ENCODE assay signal across 10 mouse cellular contexts in genomic region chr11:85834386-85834931, GRCm38 (mm10). TPM values are rescaled to one million over a fixed set of nuclear protein-coding genes. Genes with fewer than 3 reads are reported as not detected.
DNase-seq lines count a peak whose midpoint lies in the region; ATAC-seq and TF ChIP-seq lines count a peak whose summit lies in the region.
"Had no signal": no experiment of that assay in that cellular context is flagged by ENCODE, and none has a peak within 500 bp of the region (broad histone marks: within the 10 kb centered on the region; RNA-seq: fewer than 3 reads in every experiment).

No protein-coding gene starts in this region.

- no peak for TF ChIP-seq CTCF in liver, adult 2 months (IDR thresholded peaks at IDR 0.05; ENCODE audit: low read depth, low read length)

- no peak for ATAC-seq in embryonic facial prominence, embryonic 15.5 days (ENCODE audit: insufficient number of reproducible peaks, low FRiP score, low TSS enrichment, low read depth)
- ATAC-seq in neural tube, embryonic 11.5 days (ENCODE audit: insufficient read depth, low FRiP score, low TSS enrichment), result no peak
- ATAC-seq: Patski had no signal

- peak overlapping the region; percentile 81 for H3K4me2 ChIP-seq in embryonic facial prominence, embryonic 15.5 days (replicated peaks)
- peak overlapping the region; percentile 31 for H3K4me2 ChIP-seq in neural tube, embryonic 11.5 days (ENCODE audit: low read depth)

- no peaks in the 10 kb centered on the region for H3K9me3 ChIP-seq in embryonic facial prominence, embryonic 15.5 days (replicated peaks)
- H3K9me3 ChIP-seq in neural tube, embryonic 11.5 days (ENCODE audit: control insufficient read depth, low read length), result no peaks in the 10 kb centered on the region

- H3K27me3 ChIP-seq in liver, adult 2 months (ENCODE audit: control insufficient read depth, insufficient read depth, low read length), result peaks cover 39% of the 10 kb centered on the region
- H3K27me3 ChIP-seq in embryonic facial prominence, embryonic 15.5 days, result peaks cover 65% of the 10 kb centered on the region
- peaks cover 98% of the 10 kb centered on the region for H3K27me3 ChIP-seq in neural tube, embryonic 11.5 days (ENCODE audit: control insufficient read depth, insufficient read depth, low read length)
- H3K27me3 ChIP-seq: Patski had no signal

- TF ChIP-seq POLR2A in liver, adult 2 months (IDR thresholded peaks at IDR 0.05; ENCODE audit: extremely low read depth, insufficient read depth, low read length), result no peak

- no peaks in the 10 kb centered on the region for H3K4me1 ChIP-seq in liver, adult 2 months (ENCODE audit: control insufficient read depth, insufficient read depth, low read length)
- H3K4me1 ChIP-seq in embryonic facial prominence, embryonic 15.5 days, result peaks cover 62% of the 10 kb centered on the region
- peaks cover 34% of the 10 kb centered on the region for H3K4me1 ChIP-seq in neural tube, embryonic 11.5 days (ENCODE audit: control insufficient read depth, insufficient read depth, low read length)

- H3K9ac ChIP-seq in liver, adult 2 months (ENCODE audit: low read depth, low read length), result peak overlapping the region; percentile 38
- peak overlapping the region; percentile 80 for H3K9ac ChIP-seq in embryonic facial prominence, embryonic 15.5 days
- no peak overlapping the region for H3K9ac ChIP-seq in neural tube, embryonic 11.5 days (ENCODE audit: low read length)

- 17% methylated on average over 17 of the region's 17 CpGs for WGBS in liver, adult 2 months
- 13% methylated on average over 17 of the region's 17 CpGs for WGBS in embryonic facial prominence, embryonic 15.5 days
- under 1% methylated on average over 16 of the region's 17 CpGs for WGBS in neural tube, embryonic 11.5 days

- H3K4me3 ChIP-seq in liver, adult 2 months (ENCODE audit: insufficient read depth, low read depth, low read length), result peak overlapping the region; percentile 58
- H3K4me3 ChIP-seq in embryonic facial prominence, embryonic 15.5 days (replicated peaks), result peak overlapping the region; percentile 67
- H3K4me3 ChIP-seq in neural tube, embryonic 11.5 days (ENCODE audit: low read depth, low read length), result peak overlapping the region; percentile 46

- no peaks in the 10 kb centered on the region for H3K79me2 ChIP-seq in liver, adult 2 months (ENCODE audit: control insufficient read depth, insufficient read depth, low read length)

- DNase-seq in liver, adult 2 months (ENCODE audit: extremely low read depth, low read depth, low spot score), result no peak
- DNase-seq in liver (no peak), adipocyte (ENCODE audit: low spot score) (no peak)
- DNase-seq in kidney, adult 9 months, result peak; percentile 32
- peak; percentile 47 for DNase-seq in neural tube, embryonic 11.5 days (ENCODE audit: low spot score)
- no peak for DNase-seq in right cerebral cortex, postnatal 4 days
- DNase-seq in gastrocnemius, adult 18-20 months (ENCODE audit: low spot score), result no peak

- H3K27ac ChIP-seq in liver, adult 2 months (replicated peaks; ENCODE audit: insufficient read depth, low read depth, low read length), result 0 out of 2 replicates have a peak overlapping the region, but pooled peaks have one; percentile 3
- H3K27ac ChIP-seq in embryonic facial prominence, embryonic 15.5 days (replicated peaks), result peak overlapping the region; percentile 89
- no peak overlapping the region for H3K27ac ChIP-seq in neural tube, embryonic 11.5 days (ENCODE audit: low read depth, low read length)

- no peaks in the 10 kb centered on the region for H3K36me3 ChIP-seq in liver, adult 2 months (ENCODE audit: control insufficient read depth, insufficient read depth, low read length)
- no peaks in the 10 kb centered on the region for H3K36me3 ChIP-seq in embryonic facial prominence, embryonic 15.5 days
- H3K36me3 ChIP-seq in neural tube, embryonic 11.5 days (ENCODE audit: control insufficient read depth, insufficient read depth, low read length), result no peaks in the 10 kb centered on the region

RNA-seq across cellular contexts. Expression of gene Tbx2, which starts 2.1 kb away (rescaled TPM):
- 1.3 and 1.4 TPM in 2 replicates for total RNA-seq in liver, adult 2 months (2014; rRNA removed)
- polyA plus RNA-seq in liver, adult 2 months (2012; rRNA removed), result 2.4 and 3.0 TPM in 2 replicates
- 8.0 and 8.1 TPM in 2 replicates for polyA plus RNA-seq in embryonic facial prominence, embryonic 15.5 days (2015; fragmentation: Nextera tagmentation; extraction: Ambion mirVana)
- 4.0 and 4.7 TPM in 2 replicates for polyA plus RNA-seq in neural tube, embryonic 11.5 days (2014; fragmentation: Nextera tagmentation; extraction: Ambion mirVana)
- 1 to 10 TPM; 1.3 to 1.7 TPM for total RNA-seq in gastrocnemius, adult 18-20 months (2021)

RNA-seq across cellular contexts. Expression of gene Gm11444, which starts 15.7 kb away (rescaled TPM):
- total RNA-seq in liver, adult 2 months (2014; rRNA removed), result not detected in 2 replicates
- not detected in 2 replicates for polyA plus RNA-seq in liver, adult 2 months (2012; rRNA removed)
- polyA plus RNA-seq in embryonic facial prominence, embryonic 15.5 days (2015; fragmentation: Nextera tagmentation; extraction: Ambion mirVana), result 0.31 TPM in 1 of 2 replicates, not detected in the other
- not detected in 2 replicates for polyA plus RNA-seq in neural tube, embryonic 11.5 days (2014; fragmentation: Nextera tagmentation; extraction: Ambion mirVana)
- not detected for total RNA-seq in gastrocnemius, adult 18-20 months (2021)
- polyA plus RNA-seq: large intestine, adult 2 months; Patski had no signal

RNA-seq across cellular contexts. Expression of gene Tbx4, which starts 51.8 kb away (rescaled TPM):
- not detected in 2 replicates for total RNA-seq in liver, adult 2 months (2014; rRNA removed)
- 0.02 TPM in 1 of 2 replicates, not detected in the other for polyA plus RNA-seq in liver, adult 2 months (2012; rRNA removed)
- polyA plus RNA-seq in embryonic facial prominence, embryonic 15.5 days (2015; fragmentation: Nextera tagmentation; extraction: Ambion mirVana), result 1.8 and 2.1 TPM in 2 replicates
- polyA plus RNA-seq in neural tube, embryonic 11.5 days (2014; fragmentation: Nextera tagmentation; extraction: Ambion mirVana), result 0.20 and 0.24 TPM in 2 replicates
- total RNA-seq in gastrocnemius, adult 18-20 months (2021), result 1 to 10 TPM; 1.3 to 1.4 TPM
- polyA plus RNA-seq: Patski had no signal

Comparison
In these comparisons a context has a peak if more than half of its experiments do, and no peak if none do; other contexts are left out.
1. DNase-seq: peak in kidney, adult 9 months (single experiment) and neural tube, embryonic 11.5 days (single experiment); none in liver, adult 2 months (single experiment), liver (single experiment), right cerebral cortex, postnatal 4 days (single experiment), gastrocnemius, adult 18-20 months (single experiment) and adipocyte (single experiment).
2. Peak in every context shown above with its lines, with median percentiles within 50 percentile points of each other: H3K4me3 ChIP-seq.